Mouse (Mus musculus) hindbrain, embryonic 13.5 days (tissue): ENCODE data around the gene Alyref. TPM values are rescaled to one million over a fixed set of nuclear protein-coding genes. Genes with fewer than 3 reads are reported as not detected.

Experiments
- microRNA-seq: library from miRNA; unstranded; fragments of <30 nt; microRNA quantifications from one replicate; pipeline ENCODE4, GENCODE M21; 2016
- polyA plus RNA-seq: library from polyadenylated mRNA; unstranded; fragments of >200 nt; fragmentation: Nextera tagmentation; extraction: Ambion mirVana; gene quantifications from 2 replicates; pipeline ENCODE4 v1.2.1, GENCODE M21; 2015

Alyref gene
- polyA plus RNA-seq, 1 experiment from 2014 or later = 290 TPM

Small RNA genes within 50 kb of the gene (microRNA-seq; reads per million reads assigned to microRNA genes)
- gene Mir6936 = 0.70 reads per million

Other genes starting within 250 kb of the Alyref start
- gene Actg1, start 249.8 kb downstream of the Alyref start, polyA plus RNA-seq = 4,110 and 4,339 TPM in 2 replicates
- gene Fscn2, start 236.8 kb downstream of the Alyref start, polyA plus RNA-seq = 1.6 and 2.6 TPM in 2 replicates
- gene Faap100, start 219.6 kb downstream of the Alyref start, polyA plus RNA-seq = 74.6 and 82.4 TPM in 2 replicates
- gene Nploc4, start 160.7 kb downstream of the Alyref start, polyA plus RNA-seq = 32.5 and 33.8 TPM in 2 replicates
- gene Tspan10, start 155.7 kb downstream of the Alyref start, polyA plus RNA-seq = not detected in 2 replicates
- gene Pde6g, start 144.9 kb downstream of the Alyref start, polyA plus RNA-seq = 0.36 and 0.44 TPM in 2 replicates
- gene Oxld1, start 140.3 kb downstream of the Alyref start, polyA plus RNA-seq = 10.5 and 10.6 TPM in 2 replicates
- 26.3 and 27.3 TPM in 2 replicates for gene Ccdc137, start 140.2 kb downstream of the Alyref start, polyA plus RNA-seq
- 58.9 and 63.2 TPM in 2 replicates for gene Arl16, start 130.8 kb downstream of the Alyref start, polyA plus RNA-seq
- gene Mrpl12, start 113.8 kb downstream of the Alyref start, polyA plus RNA-seq = 108 TPM in 2 replicates
- 32.0 and 32.8 TPM in 2 replicates for gene Slc25a10, start 106.5 kb downstream of the Alyref start, polyA plus RNA-seq
- 0.19 and 0.30 TPM in 2 replicates for gene Gcgr, start 67.7 kb downstream of the Alyref start, polyA plus RNA-seq
- 234 and 241 TPM in 2 replicates for gene Mcrip1, start 48.6 kb downstream of the Alyref start, polyA plus RNA-seq
- gene Ppp1r27, start 47.2 kb downstream of the Alyref start, polyA plus RNA-seq = not detected in 2 replicates
- 289 and 294 TPM in 2 replicates for gene P4hb, start 25.1 kb downstream of the Alyref start, polyA plus RNA-seq
- 471 and 481 TPM in 2 replicates for gene Arhgdia, start 16.7 kb downstream of the Alyref start, polyA plus RNA-seq
- gene Anapc11, start 56 bp upstream of the Alyref start, polyA plus RNA-seq = 179 and 192 TPM in 2 replicates
- 0.79 and 1.3 TPM in 2 replicates for gene Npb, start 10.1 kb upstream of the Alyref start, polyA plus RNA-seq
- gene Pcyt2, start 19.6 kb upstream of the Alyref start, polyA plus RNA-seq = 169 and 174 TPM in 2 replicates
- gene Sirt7, start 26.9 kb upstream of the Alyref start, polyA plus RNA-seq = 50.4 and 50.6 TPM in 2 replicates
- 27.5 and 30.8 TPM in 2 replicates for gene Mafg, start 35.2 kb upstream of the Alyref start, polyA plus RNA-seq
- 22.9 and 23.3 TPM in 2 replicates for gene Pycr1, start 45.4 kb upstream of the Alyref start, polyA plus RNA-seq
- 0.36 and 0.77 TPM in 2 replicates for gene Myadml2, start 49.8 kb upstream of the Alyref start, polyA plus RNA-seq
- gene Notum, start 62.8 kb upstream of the Alyref start, polyA plus RNA-seq = 0.91 and 0.98 TPM in 2 replicates
- gene Aspscr1, start 74.6 kb upstream of the Alyref start, polyA plus RNA-seq = 152 and 161 TPM in 2 replicates
- 103 and 113 TPM in 2 replicates for gene Cenpx, start 115.4 kb upstream of the Alyref start, polyA plus RNA-seq
- 67.9 and 73.1 TPM in 2 replicates for gene Lrrc45, start 115.6 kb upstream of the Alyref start, polyA plus RNA-seq
- gene Rac3, start 123.1 kb upstream of the Alyref start, polyA plus RNA-seq = 272 and 278 TPM in 2 replicates
- gene Dcxr, start 128.9 kb upstream of the Alyref start, polyA plus RNA-seq = 9.7 and 12.1 TPM in 2 replicates
- gene Cbr2, start 133.7 kb upstream of the Alyref start, polyA plus RNA-seq = 0.49 TPM in 1 of 2 replicates, not detected in the other
- 0.94 and 2.1 TPM in 2 replicates for gene Hmga1b, start 164.4 kb upstream of the Alyref start, polyA plus RNA-seq
- gene Rfng, start 185.8 kb upstream of the Alyref start, polyA plus RNA-seq = 98.0 and 98.5 TPM in 2 replicates
- gene Gps1, start 185.9 kb upstream of the Alyref start, polyA plus RNA-seq = 265 and 274 TPM in 2 replicates
- gene Dus1l, start 198.0 kb upstream of the Alyref start, polyA plus RNA-seq = 45.6 and 48.6 TPM in 2 replicates
- gene Fasn, start 226.2 kb upstream of the Alyref start, polyA plus RNA-seq = 67.9 and 69.7 TPM in 2 replicates